Mouse (Mus musculus) CD4-positive, CD25-positive, alpha-beta regulatory T cell, adult 2 months (primary cell): ENCODE results near the gene Cyth3.

Experiments
- DNase-seq: peaks from one replicate; pipeline ENCODE4 v3.0.0-alpha.2; 2012; ENCODE audit warnings: low read depth, low spot score

The Cyth3 gene

DNA sequence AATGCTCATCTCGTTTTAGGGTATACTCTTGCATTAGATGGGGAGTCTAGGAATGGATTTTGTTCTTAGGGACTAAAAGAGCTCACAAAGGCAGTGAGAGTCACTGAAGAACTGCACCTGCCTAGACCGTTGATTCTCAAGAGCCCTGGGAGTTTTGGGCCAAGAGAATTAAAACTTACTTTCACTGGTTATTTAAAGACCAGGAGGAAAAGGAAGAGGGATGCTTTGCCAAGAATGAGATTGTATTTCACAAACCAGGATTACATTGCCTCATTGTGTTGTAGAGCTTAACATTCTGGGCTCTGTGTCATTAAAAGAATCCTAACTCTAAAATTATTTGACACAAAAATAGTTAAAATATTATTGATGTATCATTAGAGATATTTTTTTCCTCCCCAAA is 43.3 kb downstream of the Cyth3 start:
- DNase-seq, result no peak

- no peak for DNase-seq
Measured at GRCm38 (mm10) chr5:143666015-143666414, 43.8 kb downstream of the Cyth3 start.

DNA sequence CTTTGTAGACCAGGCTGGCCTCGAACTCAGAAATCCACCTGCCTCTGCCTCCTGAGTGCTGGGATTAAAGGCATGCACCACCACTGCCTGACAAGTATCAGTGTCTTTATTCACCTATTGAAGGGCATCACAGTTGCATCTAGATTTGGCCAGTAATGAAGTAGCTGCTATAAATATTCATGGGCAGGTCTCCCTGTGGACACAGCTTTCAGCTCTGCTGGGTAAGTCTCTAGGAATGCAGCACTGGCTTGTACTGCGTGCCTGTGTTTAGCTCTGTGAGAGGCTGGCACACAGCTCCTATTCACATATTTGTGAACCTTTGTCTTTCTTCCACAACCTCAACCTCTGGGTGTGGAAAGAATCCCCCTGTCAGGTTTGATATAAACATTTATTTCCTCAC is 46.6 kb downstream of the Cyth3 start:
- DNase-seq, result no peak

DNA sequence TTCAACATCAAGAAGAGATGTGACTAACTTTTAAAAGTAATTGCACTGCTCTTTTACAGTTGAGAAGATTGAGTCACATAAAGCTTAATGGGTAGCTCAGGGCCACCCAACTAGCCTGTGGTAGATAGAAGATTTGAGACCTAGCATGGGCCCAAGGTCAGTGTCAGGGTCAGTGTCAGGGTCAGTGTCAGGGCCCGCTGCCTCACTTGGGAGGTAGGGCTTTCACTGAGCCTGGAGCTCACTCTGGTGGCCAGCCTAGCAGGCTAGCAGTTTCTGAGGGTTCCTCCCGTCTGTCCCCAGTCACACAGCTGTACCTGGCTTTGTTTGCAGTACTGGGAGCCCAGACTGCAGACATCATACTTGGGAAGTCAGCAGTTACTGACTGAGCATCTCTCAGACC is 47.1 kb downstream of the Cyth3 start:
- peak; percentile 32 for DNase-seq

DNA sequence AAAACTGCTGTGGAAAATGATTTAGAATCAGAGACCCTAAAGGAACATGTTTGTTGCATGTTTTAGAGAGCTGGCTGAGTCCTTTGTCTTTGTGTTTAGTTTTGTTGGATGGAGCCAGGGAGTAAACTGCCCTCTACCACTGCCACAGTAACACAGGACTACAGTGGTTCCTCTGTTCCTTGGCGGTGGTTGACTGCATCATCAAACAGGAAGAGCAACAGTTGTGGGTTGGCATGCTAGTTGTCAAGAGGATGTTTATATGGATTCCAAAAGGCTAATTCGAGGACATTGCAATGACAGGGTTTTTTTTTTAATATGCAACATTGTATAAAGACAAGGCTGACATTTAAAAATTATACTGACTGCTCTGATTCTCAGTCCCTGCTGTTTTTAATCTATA is 47.6 kb downstream of the Cyth3 start:
- peak; percentile 58 for DNase-seq

GRCm38 (mm10) chr5:143670740-143671415 is 48.6 kb downstream of the Cyth3 start:
- no peak for DNase-seq

- DNase-seq, result no peak
Measured at GRCm38 (mm10) chr5:143674576-143674975, 52.3 kb downstream of the Cyth3 start.

DNA sequence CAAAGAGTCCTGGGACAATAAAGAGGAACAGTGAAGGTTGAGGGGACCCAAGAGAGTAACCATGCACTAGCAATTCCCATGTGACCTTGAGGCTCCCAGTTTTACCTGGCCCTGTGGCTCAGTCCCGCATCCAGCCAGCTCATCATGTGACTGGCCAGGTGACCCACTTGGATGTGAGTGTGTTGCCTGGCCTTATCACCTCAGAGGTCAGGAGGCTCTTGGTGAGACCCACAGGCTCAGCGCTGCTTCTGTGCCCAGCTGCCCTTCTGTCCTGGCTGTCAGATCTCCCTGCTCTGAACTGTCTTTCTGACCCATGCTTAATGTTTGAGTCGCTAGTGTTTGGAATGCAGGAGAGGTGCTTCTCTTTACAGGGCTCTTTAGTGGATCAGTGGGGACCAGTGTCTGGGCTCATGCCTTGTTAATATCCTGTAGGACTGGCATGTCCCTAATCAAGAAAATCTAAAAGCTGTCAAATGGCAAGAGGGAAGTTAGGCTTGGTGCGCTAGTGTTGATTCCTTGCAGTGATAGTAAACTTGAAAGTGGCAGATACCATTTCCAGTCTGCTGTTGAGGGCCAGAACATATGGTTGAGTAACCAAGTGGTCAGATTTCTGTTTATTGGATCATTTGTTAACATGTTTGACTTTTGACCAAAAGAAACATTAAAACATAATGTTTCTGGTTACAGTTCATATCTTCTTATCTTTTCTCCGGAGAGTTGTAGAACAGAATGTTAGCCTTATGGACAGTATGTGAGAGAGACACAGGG is 54.2 kb downstream of the Cyth3 start:
- DNase-seq, result no peak

DNA sequence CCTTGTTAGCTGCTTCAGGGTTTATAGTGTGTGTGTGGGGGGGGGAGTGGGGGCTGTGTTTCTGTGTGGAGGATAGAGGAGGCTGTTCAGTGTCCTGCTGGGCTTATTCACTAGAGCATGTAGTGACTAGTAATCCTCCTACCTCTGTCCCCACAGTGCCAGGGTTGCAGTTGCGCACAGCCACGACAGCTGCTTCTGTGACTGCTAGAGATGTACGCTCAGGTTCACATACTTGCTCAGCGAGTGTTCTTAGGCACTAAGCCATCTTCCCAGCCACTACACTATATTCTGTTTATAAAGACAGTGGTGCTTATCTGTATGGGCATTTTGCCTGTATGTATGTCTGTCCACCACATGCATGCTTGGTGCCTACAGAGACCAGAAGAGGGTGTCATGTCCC is 55.1 kb downstream of the Cyth3 start:
- DNase-seq, result no peak

- DNase-seq, result no peak
Measured at GRCm38 (mm10) chr5:143678634-143679271, 56.5 kb downstream of the Cyth3 start.

DNA sequence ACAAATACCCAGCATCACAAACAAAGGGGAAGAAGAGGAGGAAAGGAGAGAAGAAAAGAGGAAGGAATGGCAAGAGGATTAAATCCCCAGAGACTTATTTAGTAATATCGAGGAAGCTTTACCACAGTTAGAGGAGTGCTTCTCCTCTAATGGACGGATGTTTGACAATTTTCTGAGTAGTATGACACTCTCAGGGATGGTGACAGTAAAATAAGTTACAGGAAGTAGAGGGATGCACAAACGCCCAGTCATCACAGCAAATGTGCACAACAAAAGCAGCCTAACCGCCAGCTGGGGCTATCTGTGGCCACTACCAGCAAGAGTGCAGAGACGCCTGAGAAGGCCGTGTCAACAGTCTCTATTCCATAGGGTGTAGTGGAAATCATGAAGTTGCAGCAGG is 57.4 kb downstream of the Cyth3 start:
- peak; percentile 41 for DNase-seq

GRCm38 (mm10) chr5:143683696-143684095 is 61.4 kb downstream of the Cyth3 start:
- peak; percentile 58 for DNase-seq

DNA sequence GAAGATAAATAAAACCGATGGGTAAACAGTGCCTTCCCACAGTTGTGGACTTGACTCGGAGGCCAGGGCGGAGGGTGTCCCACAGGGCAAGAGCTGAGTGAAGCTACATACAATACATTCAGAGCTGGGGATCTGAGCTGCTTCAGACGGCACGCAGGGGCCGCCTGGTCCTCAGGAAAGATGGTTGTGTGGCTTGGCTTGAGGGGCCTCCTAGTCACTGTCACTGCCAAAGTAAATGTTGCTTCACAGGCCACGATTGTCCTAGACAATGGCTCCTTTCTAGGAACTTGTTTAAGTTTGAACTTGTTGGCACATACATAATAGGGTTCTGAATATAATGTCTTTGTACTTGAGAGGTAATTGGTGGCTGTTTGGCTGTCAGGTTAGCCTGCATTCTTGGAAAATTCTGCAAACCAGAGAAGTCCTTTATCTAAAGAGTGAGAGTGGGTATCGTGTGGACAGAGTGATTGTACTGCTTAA is 62.7 kb downstream of the Cyth3 start:
- no peak for DNase-seq

GRCm38 (mm10) chr5:143686456-143686855 is 64.2 kb downstream of the Cyth3 start:
- no peak for DNase-seq

- DNase-seq, result no peak
Measured at GRCm38 (mm10) chr5:143687589-143687988, 65.3 kb downstream of the Cyth3 start.

- DNase-seq, result no peak
Measured at GRCm38 (mm10) chr5:143690392-143690791, 68.1 kb downstream of the Cyth3 start.

- no peak for DNase-seq
Measured at GRCm38 (mm10) chr5:143690926-143691325, 68.7 kb downstream of the Cyth3 start.

DNA sequence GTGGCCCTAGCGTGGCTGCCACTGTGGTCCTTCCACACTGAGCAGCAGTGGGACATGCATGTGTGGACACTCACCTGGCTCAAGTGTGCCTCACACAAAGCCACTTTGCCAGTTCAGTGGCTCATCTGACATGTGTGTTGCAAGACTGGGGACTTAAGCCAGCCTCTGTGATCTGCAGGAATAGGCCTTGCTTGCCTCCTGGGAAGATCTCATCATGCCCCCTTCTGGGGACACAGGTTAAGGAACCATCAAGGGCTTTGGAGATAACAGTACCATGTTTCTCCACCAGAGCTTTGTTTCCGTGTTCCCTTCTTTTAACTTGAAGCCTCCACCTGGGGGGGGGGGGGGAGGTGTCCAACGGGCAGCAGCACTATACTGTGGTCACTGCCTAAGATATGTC is 74.1 kb downstream of the Cyth3 start:
- peak; percentile 69 for DNase-seq

DNA sequence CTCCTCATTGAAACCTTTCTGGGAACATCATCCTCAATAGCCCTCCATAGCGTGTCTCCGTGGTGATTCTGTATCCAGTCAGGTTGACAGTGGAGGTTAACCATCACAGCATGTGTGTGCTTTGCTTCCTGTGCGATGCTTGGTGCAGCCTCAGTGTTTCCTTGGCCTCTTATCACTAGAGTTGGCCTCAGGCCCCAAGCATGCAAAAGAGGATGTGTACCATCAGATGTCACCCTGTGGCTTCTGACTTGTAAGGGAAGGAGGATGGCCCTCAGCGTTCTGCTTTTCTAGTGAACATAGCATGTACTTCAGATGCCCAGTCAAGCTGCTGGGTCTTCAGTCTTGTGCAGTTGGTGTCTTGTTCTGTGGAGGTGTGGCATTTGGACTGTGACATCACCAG is 76.2 kb downstream of the Cyth3 start:
- DNase-seq, result no peak

- DNase-seq, result no peak
Measured at GRCm38 (mm10) chr5:143700247-143700646, 78.0 kb downstream of the Cyth3 start.

DNA sequence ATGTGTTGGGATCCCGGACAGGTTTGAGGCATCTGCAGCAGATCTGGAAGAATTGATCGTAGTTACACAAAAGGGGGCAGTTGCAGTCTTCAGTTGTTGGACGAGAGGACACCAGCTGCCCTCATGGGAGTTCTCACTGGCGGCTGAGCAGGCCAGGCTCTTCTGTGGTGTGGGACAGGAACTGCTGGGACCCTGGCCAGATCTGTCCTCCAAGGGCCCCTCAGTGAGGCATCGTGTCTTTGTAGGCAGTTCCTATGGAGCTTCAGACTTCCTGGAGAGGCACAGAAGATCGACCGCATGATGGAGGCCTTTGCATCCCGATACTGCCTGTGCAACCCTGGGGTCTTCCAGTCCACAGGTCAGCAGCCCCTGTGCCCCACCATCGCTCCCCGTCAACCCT is 78.8 kb downstream of the Cyth3 start:
- no peak for DNase-seq

GRCm38 (mm10) chr5:143704875-143705658 is 82.8 kb downstream of the Cyth3 start:
- no peak for DNase-seq
